Mouse (Mus musculus) hindbrain, embryonic 15.5 days (tissue): ENCODE measurements around the gene Lsamp. TPM values are rescaled to one million over a fixed set of nuclear protein-coding genes. Genes with fewer than 3 reads are reported as not detected.

Source experiments
- ATAC-seq: fragments of 200-750 bp; cut with Nextera tagmentation; 2 replicates; pipeline ENCODE4 v1.8.0; 2017; ENCODE audit warnings: low read depth, moderate number of reproducible peaks, moderate TSS enrichment; ENCODE audit not compliant: low FRiP score
- H3K27ac ChIP-seq: fragments of 300-500 bp; sonication (generic); replicated peaks from 2 replicates; pipeline ENCODE4 v1.5.1; 2015; ENCODE audit warnings: mild to moderate bottlenecking, inconsistent platforms
- H3K27me3 ChIP-seq: fragments of 300-500 bp; sonication (generic); 2 replicates; pipeline ENCODE4 v1.6.1; 2015; ENCODE audit warnings: control low read depth, inconsistent platforms
- H3K36me3 ChIP-seq: fragments of 300-500 bp; sonication (generic); 2 replicates; pipeline ENCODE4 v1.6.1; 2015; ENCODE audit warnings: control low read depth, inconsistent platforms
- H3K4me1 ChIP-seq: fragments of 300-500 bp; sonication (generic); replicated peaks from 2 replicates; pipeline ENCODE4 v1.6.1; 2015; ENCODE audit warnings: control low read depth, inconsistent platforms
- H3K4me2 ChIP-seq: fragments of 300-500 bp; sonication (generic); 2 replicates; pipeline ENCODE4 v1.6.1; 2015; ENCODE audit warnings: moderate library complexity, mild to moderate bottlenecking, inconsistent platforms
- H3K4me3 ChIP-seq: fragments of 300-500 bp; sonication (generic); 2 replicates; pipeline ENCODE4 v1.5.1; 2015; ENCODE audit warnings: mild to moderate bottlenecking, inconsistent platforms
- H3K9ac ChIP-seq: fragments of 300-500 bp; sonication (generic); 2 replicates; pipeline ENCODE4 v1.6.1; 2015; ENCODE audit warnings: inconsistent platforms
- H3K9me3 ChIP-seq: fragments of 300-500 bp; sonication (generic); 2 replicates; pipeline ENCODE4 v1.6.1; 2016; ENCODE audit warnings: control low read depth, inconsistent platforms
- WGBS: fragments of 180-500 bp; shearing (Covaris S2); methylation state at CpG from one replicate; pipeline ENCODE4 v1.1.7; 2015; 5-methylcytosine and 5-hydroxymethylcytosine counted together
- polyA plus RNA-seq: library from polyadenylated mRNA; unstranded; fragments of >200 nt; fragmentation: Nextera tagmentation; extraction: Ambion mirVana; gene quantifications from 2 replicates; pipeline ENCODE4 v1.2.1, GENCODE M21; 2015

Gene Lsamp
- polyA plus RNA-seq, 1 experiment from 2014 or later = 89.3 TPM

DNA sequence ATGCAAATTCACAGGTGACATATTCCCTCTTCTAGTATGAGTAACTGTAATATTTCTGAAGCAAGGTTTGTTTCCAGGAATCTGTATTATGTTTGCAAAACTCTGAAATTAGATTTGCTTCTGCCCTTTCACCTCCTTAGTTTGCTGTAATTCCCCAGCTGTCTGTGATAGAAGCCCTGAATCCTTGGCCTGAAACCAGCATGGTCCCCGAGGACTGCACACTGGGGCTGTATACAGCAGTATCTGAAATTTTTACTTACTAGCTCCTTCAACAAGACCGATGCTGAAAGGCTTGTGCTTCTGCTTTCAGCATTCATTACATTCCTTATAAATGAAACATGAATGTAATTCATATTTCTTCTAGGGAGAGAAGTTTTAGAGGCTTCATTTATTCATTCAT, 91.4 kb downstream of the Lsamp start:
- 59% methylated on average over 2 of the region's 2 CpGs for WGBS
- H3K27me3 ChIP-seq = no peaks in the 10 kb centered on the region
- no peak for ATAC-seq
- no peaks in the 10 kb centered on the region for H3K36me3 ChIP-seq
- H3K4me3 ChIP-seq = no peak overlapping the region
- H3K4me2 ChIP-seq = no peak overlapping the region
- H3K9me3 ChIP-seq = no peaks in the 10 kb centered on the region
- H3K4me1 ChIP-seq = peaks cover 9% of the 10 kb centered on the region; the same call in 1 of the 2 replicates
- no peak overlapping the region for H3K27ac ChIP-seq
- H3K9ac ChIP-seq = no peak overlapping the region

- peaks cover 9% of the 10 kb centered on the region; the same call in 1 of the 2 replicates for H3K4me1 ChIP-seq
- WGBS = 84% methylated on average over 3 of the region's 3 CpGs
- no peak overlapping the region for H3K27ac ChIP-seq
- no peak for ATAC-seq
- no peaks in the 10 kb centered on the region for H3K36me3 ChIP-seq
- H3K4me3 ChIP-seq = no peak overlapping the region
- no peaks in the 10 kb centered on the region for H3K27me3 ChIP-seq
- H3K9ac ChIP-seq = no peak overlapping the region
- no peaks in the 10 kb centered on the region for H3K9me3 ChIP-seq
- no peak overlapping the region for H3K4me2 ChIP-seq
Observed at GRCm38 (mm10) chr16:40080224-40080623, 96.1 kb downstream of the Lsamp start.

DNA sequence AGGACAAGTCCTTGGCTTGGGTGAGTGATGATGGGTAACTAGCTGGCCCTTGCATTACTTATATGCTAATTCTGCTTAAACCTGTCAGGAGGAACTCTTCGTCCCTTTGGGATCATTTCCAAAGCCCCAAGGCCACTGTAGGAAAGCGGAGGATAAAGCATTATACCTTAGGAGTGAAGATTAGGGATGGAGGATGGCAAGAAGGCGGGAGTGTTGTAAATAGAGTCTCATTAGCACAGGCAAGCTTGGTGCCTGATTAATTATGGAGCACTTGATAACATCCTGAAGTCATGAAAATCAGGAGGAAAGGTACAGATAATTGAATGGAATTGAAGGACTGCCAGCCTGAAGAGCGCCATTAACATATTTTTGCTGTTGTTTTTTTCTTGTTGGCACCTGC, 120.2 kb downstream of the Lsamp start:
- Histone ChIP-seq H3K4me1 (no peaks in the 10 kb centered on the region), H3K4me3 (no peak overlapping the region), H3K27ac (no peak overlapping the region), H3K27me3 (no peaks in the 10 kb centered on the region), H3K36me3 (no peaks in the 10 kb centered on the region), H3K4me2 (no peak overlapping the region), H3K9ac (no peak overlapping the region), H3K9me3 (no peaks in the 10 kb centered on the region)
- WGBS = 59% methylated on average over 4 of the region's 4 CpGs
- ATAC-seq = no peak

DNA sequence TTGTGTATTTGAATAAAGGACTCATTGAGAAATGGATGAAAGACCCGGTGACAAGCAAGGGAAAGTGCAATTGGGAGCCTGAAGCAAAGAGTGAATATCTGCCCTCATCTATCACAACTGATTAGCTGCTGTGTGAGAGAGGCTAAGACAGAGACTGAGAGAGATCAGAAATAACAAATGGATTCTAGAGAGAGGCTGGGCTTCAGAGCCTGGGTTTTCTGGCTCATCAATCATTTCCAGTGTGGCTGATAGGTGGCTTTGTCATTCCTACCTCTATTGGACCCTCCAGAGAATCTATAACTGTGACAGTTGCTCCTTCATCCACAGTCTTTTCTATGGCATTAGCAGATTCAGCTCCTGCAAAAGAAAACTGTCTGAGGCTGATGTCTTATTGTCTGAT, 198.8 kb downstream of the Lsamp start:
- 0 out of 2 replicates have a peak, but pooled peaks have one; percentile 51 for ATAC-seq
- WGBS = 38% methylated on average over 1 of the region's 1 CpGs

GRCm38 (mm10) chr16:40187987-40188590, 203.9 kb downstream of the Lsamp start:
- Histone ChIP-seq H3K27me3 (no peaks in the 10 kb centered on the region), H3K4me1 (0 out of 2 replicates have a peak, but pooled peaks cover under 1% of the 10 kb centered on the region), H3K27ac (no peak overlapping the region), H3K9me3 (no peaks in the 10 kb centered on the region), H3K4me2 (no peak overlapping the region), H3K36me3 (no peaks in the 10 kb centered on the region), H3K4me3 (no peak overlapping the region), H3K9ac (no peak overlapping the region)
- ATAC-seq = peak; percentile 42; the same call in 1 of the 2 replicates
- 47% methylated on average over 4 of the region's 4 CpGs for WGBS

More for the DNA sequence above, 198.8 kb downstream of the Lsamp start:
- Histone ChIP-seq H3K4me1 (0 out of 2 replicates have a peak, but pooled peaks cover 4% of the 10 kb centered on the region), H3K9ac (no peak overlapping the region), H3K4me3 (no peak overlapping the region), H3K36me3 (no peaks in the 10 kb centered on the region), H3K27me3 (no peaks in the 10 kb centered on the region), H3K9me3 (no peaks in the 10 kb centered on the region), H3K4me2 (no peak overlapping the region), H3K27ac (no peak overlapping the region; the same call in 1 of the 2 replicates)

DNA sequence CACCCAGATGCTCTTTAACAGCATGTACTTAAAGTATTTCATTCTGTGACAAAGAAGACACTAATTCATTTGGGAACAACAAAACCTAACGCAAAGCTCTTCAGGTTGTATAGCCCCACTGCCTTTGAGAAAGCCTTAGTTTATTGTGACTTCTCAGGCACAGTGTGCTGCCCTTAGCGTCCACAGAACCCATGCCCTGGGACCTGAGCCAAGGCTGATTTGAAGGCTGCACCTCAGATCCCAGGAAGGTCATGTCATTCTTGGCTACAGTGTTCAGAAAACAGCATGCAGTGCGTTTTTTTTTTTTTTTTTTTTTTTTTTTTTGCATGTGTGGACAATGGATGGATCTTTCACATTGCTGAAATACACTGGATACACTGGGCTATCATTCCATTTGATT, 210.2 kb downstream of the Lsamp start:
- H3K9ac ChIP-seq = no peak overlapping the region
- no peaks in the 10 kb centered on the region for H3K27me3 ChIP-seq
- no peaks in the 10 kb centered on the region for H3K9me3 ChIP-seq
- ATAC-seq = no peak
- WGBS = 41% methylated on average over 3 of the region's 3 CpGs
- no peak overlapping the region for H3K27ac ChIP-seq
- no peaks in the 10 kb centered on the region for H3K36me3 ChIP-seq
- no peak overlapping the region for H3K4me3 ChIP-seq
- no peak overlapping the region for H3K4me2 ChIP-seq
- 0 out of 2 replicates have a peak, but pooled peaks cover 6% of the 10 kb centered on the region for H3K4me1 ChIP-seq

DNA sequence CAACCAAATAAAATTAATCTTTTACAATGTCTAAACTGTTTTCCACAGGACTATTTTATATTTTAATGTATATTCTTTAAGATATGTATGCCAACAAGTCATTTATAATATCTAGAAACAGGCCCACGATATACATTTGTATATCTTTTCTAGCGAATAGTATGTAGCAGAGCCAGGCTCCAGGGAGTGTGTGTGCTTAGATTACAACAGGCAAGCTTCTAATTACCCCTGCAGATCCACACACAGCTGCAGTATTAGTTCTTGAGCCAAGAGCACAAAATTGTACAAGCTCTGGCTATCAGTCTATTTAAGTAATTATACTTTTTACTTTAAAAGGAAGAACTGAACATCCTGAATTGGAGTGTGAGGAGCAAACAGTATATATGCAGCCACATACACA, 210.7 kb downstream of the Lsamp start:
- no peak for ATAC-seq
- WGBS = 56% methylated on average over 2 of the region's 2 CpGs
- no peaks in the 10 kb centered on the region for H3K9me3 ChIP-seq
- H3K36me3 ChIP-seq = no peaks in the 10 kb centered on the region
- no peak overlapping the region for H3K4me2 ChIP-seq
- H3K27ac ChIP-seq = no peak overlapping the region
- no peaks in the 10 kb centered on the region for H3K27me3 ChIP-seq
- H3K4me1 ChIP-seq = 0 out of 2 replicates have a peak, but pooled peaks cover 6% of the 10 kb centered on the region
- H3K4me3 ChIP-seq = no peak overlapping the region
- H3K9ac ChIP-seq = no peak overlapping the region

GRCm38 (mm10) chr16:40228627-40229026, 244.5 kb downstream of the Lsamp start:
- Histone ChIP-seq H3K4me3 (no peak overlapping the region), H3K9me3 (no peaks in the 10 kb centered on the region), H3K27me3 (no peaks in the 10 kb centered on the region), H3K27ac (no peak overlapping the region), H3K9ac (no peak overlapping the region), H3K4me1 (peaks cover 6% of the 10 kb centered on the region), H3K4me2 (no peak overlapping the region), H3K36me3 (no peaks in the 10 kb centered on the region)
- WGBS = 46% methylated on average over 5 of the region's 5 CpGs
- peak; percentile 90 for ATAC-seq

DNA sequence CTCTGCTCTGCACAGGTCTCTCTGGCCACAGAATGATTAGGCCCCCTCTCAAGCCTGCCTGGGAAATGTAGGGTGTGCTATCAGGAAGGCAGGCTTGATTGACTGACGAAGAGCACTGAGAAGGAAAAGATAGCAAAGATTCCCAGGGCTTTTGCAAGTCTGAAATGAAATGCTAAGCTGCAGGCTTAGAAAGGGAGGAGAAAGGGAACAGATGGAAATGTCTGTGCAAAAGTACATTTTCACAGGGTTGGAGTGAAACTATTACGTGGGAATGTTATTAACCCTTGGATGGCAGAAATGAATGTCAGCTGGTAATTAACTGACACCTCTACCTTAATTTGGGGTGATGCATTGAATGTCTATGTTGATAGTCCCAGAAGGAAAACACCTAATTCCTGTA, 248.9 kb downstream of the Lsamp start:
- WGBS = 58% methylated on average over 2 of the region's 2 CpGs
- ATAC-seq = no peak
- Histone ChIP-seq H3K27ac (no peak overlapping the region), H3K4me3 (no peak overlapping the region), H3K36me3 (no peaks in the 10 kb centered on the region), H3K4me1 (peaks cover 18% of the 10 kb centered on the region), H3K9me3 (no peaks in the 10 kb centered on the region), H3K27me3 (no peaks in the 10 kb centered on the region), H3K4me2 (no peak overlapping the region), H3K9ac (no peak overlapping the region)

- Histone ChIP-seq H3K9me3 (no peaks in the 10 kb centered on the region), H3K27me3 (no peaks in the 10 kb centered on the region), H3K9ac (no peak overlapping the region), H3K4me3 (no peak overlapping the region), H3K4me1 (peaks cover 18% of the 10 kb centered on the region), H3K36me3 (no peaks in the 10 kb centered on the region), H3K4me2 (no peak overlapping the region), H3K27ac (no peak overlapping the region)
- peak; percentile 61; the same call in 1 of the 2 replicates for ATAC-seq
- 63% methylated on average over 13 of the region's 13 CpGs for WGBS
Observed at GRCm38 (mm10) chr16:40234151-40234895, 250.2 kb downstream of the Lsamp start.

- H3K9me3 ChIP-seq = no peaks in the 10 kb centered on the region
- H3K4me2 ChIP-seq = no peak overlapping the region
- no peak overlapping the region for H3K9ac ChIP-seq
- H3K27me3 ChIP-seq = no peaks in the 10 kb centered on the region
- no peak for ATAC-seq
- no peak overlapping the region for H3K4me3 ChIP-seq
- no peaks in the 10 kb centered on the region for H3K36me3 ChIP-seq
- H3K27ac ChIP-seq = no peak overlapping the region
- WGBS = 89% methylated on average over 3 of the region's 3 CpGs
- no peaks in the 10 kb centered on the region for H3K4me1 ChIP-seq
Observed at GRCm38 (mm10) chr16:40271859-40272258, 287.7 kb downstream of the Lsamp start.

DNA sequence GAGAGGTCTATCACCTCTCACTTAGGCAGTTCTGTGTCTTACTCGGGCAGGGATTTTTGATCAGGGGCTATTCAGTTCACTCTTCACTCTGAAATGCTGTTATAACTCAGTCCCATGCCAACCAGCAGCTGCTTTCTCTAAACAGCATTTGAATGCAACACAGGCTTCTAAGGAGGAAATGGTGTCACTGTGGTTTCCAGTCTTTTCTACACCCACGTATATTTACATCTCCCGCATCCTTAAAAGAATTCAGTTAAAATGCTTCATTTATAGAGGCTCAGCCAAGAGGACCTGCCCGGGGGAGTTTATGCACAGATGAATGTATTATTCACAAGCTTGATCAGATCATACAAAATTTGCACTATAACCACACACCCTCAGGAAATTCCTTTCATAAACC, 306.0 kb downstream of the Lsamp start:
- whole genome bisulfite sequencing = 56% methylated on average over 4 of the region's 4 CpGs

More for the DNA sequence above, 306.0 kb downstream of the Lsamp start:
- H3K4me2 ChIP-seq = no peak overlapping the region
- H3K9ac ChIP-seq = no peak overlapping the region
- no peaks in the 10 kb centered on the region for H3K9me3 ChIP-seq
- no peaks in the 10 kb centered on the region for H3K27me3 ChIP-seq
- no peaks in the 10 kb centered on the region for H3K36me3 ChIP-seq
- H3K27ac ChIP-seq = 0 out of 2 replicates have a peak overlapping the region, but pooled peaks have one; percentile 30
- peaks cover 7% of the 10 kb centered on the region; the same call in 1 of the 2 replicates for H3K4me1 ChIP-seq
- no peak for ATAC-seq
- H3K4me3 ChIP-seq = no peak overlapping the region
